Mouse (Mus musculus): ENCODE measurements around the gene Krt42. TPM values are rescaled to one million over a fixed set of nuclear protein-coding genes. Genes with fewer than 3 reads are reported as not detected.
"Not testable (repeated sequence)": the region's sequence is repeated elsewhere in the genome, so short reads cannot be mapped to it uniquely, and the experiment has no call there.

Gene Krt42
- total RNA-seq, 2 experiments from 2014 or later = not detected

- no peak for DNase-seq
These were observed 9.1 kb upstream of the Krt42 start for GRCm38 (mm10) chr11:100278759-100279158.

- no peak for DNase-seq
These were observed 8.2 kb upstream of the Krt42 start for GRCm38 (mm10) chr11:100277726-100278480.

GRCm38 (mm10) chr11:100275466-100275865, 5.8 kb upstream of the Krt42 start:
- no peak for DNase-seq

- DNase-seq = no peak
These were observed 5.0 kb upstream of the Krt42 start for GRCm38 (mm10) chr11:100274719-100275118.

GRCm38 (mm10) chr11:100271878-100272277, 2.2 kb upstream of the Krt42 start:
- DNase-seq = no peak

GRCm38 (mm10) chr11:100262058-100262980, 7.4 kb downstream of the Krt42 start:
- no peak for DNase-seq

GRCm38 (mm10) chr11:100261235-100261605, 8.5 kb downstream of the Krt42 start:
- no peak for DNase-seq

GRCm38 (mm10) chr11:100260514-100261234, 9.0 kb downstream of the Krt42 start, which contains the start of gene Krt17:
TSS of gene Krt17 (minus strand) at chr11:100261029.
- no peak for DNase-seq

GRCm38 (mm10) chr11:100259079-100259478, 10.6 kb downstream of the Krt42 start:
- DNase-seq = no peak

- no peak for DNase-seq
These were observed 11.7 kb downstream of the Krt42 start for GRCm38 (mm10) chr11:100257967-100258366.

- no peak for DNase-seq
These were observed 14.2 kb downstream of the Krt42 start for GRCm38 (mm10) chr11:100255514-100255913.

- DNase-seq = no peak
These were observed 15.1 kb downstream of the Krt42 start for GRCm38 (mm10) chr11:100254360-100255090.

- no peak for DNase-seq
These were observed 20.7 kb downstream of the Krt42 start, which contains the start of gene Krt16 for GRCm38 (mm10) chr11:100248852-100249465. TSS of gene Krt16 (minus strand) at chr11:100248902.

GRCm38 (mm10) chr11:100246471-100246870, 23.2 kb downstream of the Krt42 start:
- DNase-seq = not testable (repeated sequence)

GRCm38 (mm10) chr11:100240272-100240671, 29.4 kb downstream of the Krt42 start:
- DNase-seq = not testable (repeated sequence)

- no peak for DNase-seq
These were observed 47.9 kb downstream of the Krt42 start for GRCm38 (mm10) chr11:100221741-100222140.

- DNase-seq = no peak
These were observed 50.4 kb downstream of the Krt42 start for GRCm38 (mm10) chr11:100219304-100219703.
